Mouse (Mus musculus) lung, embryonic 16.5 days (tissue): ENCODE results near the gene Cad. TPM values are rescaled to one million over a fixed set of nuclear protein-coding genes. Genes with fewer than 3 reads are reported as not detected.

Source experiments
- ATAC-seq: fragments of 200-750 bp; cut with Nextera tagmentation; 2 replicates; pipeline ENCODE4 v1.8.0; 2017; ENCODE audit warnings: low read depth, mild to moderate bottlenecking, moderate library complexity
- H3K27ac ChIP-seq: fragments of 300-500 bp; sonication (generic); 2 replicates; pipeline ENCODE4 v1.5.1; 2014; ENCODE audit warnings: mild to moderate bottlenecking, control low read depth, low read length
- H3K27me3 ChIP-seq: fragments of 300-500 bp; sonication (generic); 2 replicates; pipeline ENCODE4 v1.6.1; 2014; ENCODE audit warnings: low read depth, low read length, mixed read lengths; ENCODE audit not compliant: control insufficient read depth, insufficient read depth
- H3K36me3 ChIP-seq: fragments of 300-500 bp; sonication (generic); 2 replicates; pipeline ENCODE4 v1.6.1; 2014; ENCODE audit warnings: low read length; ENCODE audit not compliant: control insufficient read depth, insufficient read depth
- H3K4me1 ChIP-seq: fragments of 300-500 bp; sonication (generic); replicated peaks from 2 replicates; pipeline ENCODE4 v1.6.1; 2014; ENCODE audit warnings: low read length, mixed read lengths; ENCODE audit not compliant: control insufficient read depth, insufficient read depth
- H3K4me2 ChIP-seq: fragments of 300-500 bp; sonication (generic); 2 replicates; pipeline ENCODE4 v1.6.1; 2014; ENCODE audit warnings: low read depth, low read length, control low read depth
- H3K4me3 ChIP-seq: fragments of 300-500 bp; sonication (generic); 2 replicates; pipeline ENCODE4 v1.5.1; 2014; ENCODE audit warnings: mild to moderate bottlenecking, low read length, control low read depth
- H3K9ac ChIP-seq: fragments of 300-500 bp; sonication (generic); 2 replicates; pipeline ENCODE4 v1.6.1; 2014; ENCODE audit warnings: low read length, control low read depth
- H3K9me3 ChIP-seq: fragments of 300-500 bp; sonication (generic); 2 replicates; pipeline ENCODE4 v1.6.1; 2016; ENCODE audit warnings: low read length; ENCODE audit not compliant: control insufficient read depth
- WGBS: fragments of 180-500 bp; shearing (Covaris S2); extraction: QIAGEN DNeasy Blood & Tissue Kit; methylation state at CpG from one replicate; pipeline ENCODE4 v1.1.7; 2014; 5-methylcytosine and 5-hydroxymethylcytosine counted together
- polyA plus RNA-seq: library from polyadenylated mRNA; unstranded; fragments of >200 nt; fragmentation: Nextera tagmentation; extraction: Ambion mirVana; gene quantifications from 2 replicates; pipeline ENCODE4 v1.2.1, GENCODE M21; 2015

Cad gene
- polyA plus RNA-seq, 1 experiment from 2014 or later: 23.7 TPM

GRCm38 (mm10) chr5:31121111-31121510 is 66.5 kb downstream of the Cad start:
- Histone ChIP-seq H3K9ac (no peak overlapping the region), H3K27me3 (no peaks in the 10 kb centered on the region), H3K4me2 (no peak overlapping the region), H3K4me3 (no peak overlapping the region), H3K27ac (no peak overlapping the region), H3K4me1 (no peaks in the 10 kb centered on the region), H3K36me3 (no peaks in the 10 kb centered on the region), H3K9me3 (no peaks in the 10 kb centered on the region)
- 81% methylated on average over 8 of the region's 8 CpGs for WGBS
- no peak for ATAC-seq

- Histone ChIP-seq H3K27me3 (no peaks in the 10 kb centered on the region), H3K36me3 (no peaks in the 10 kb centered on the region), H3K4me2 (no peak overlapping the region), H3K9ac (no peak overlapping the region), H3K27ac (no peak overlapping the region), H3K4me1 (no peaks in the 10 kb centered on the region), H3K9me3 (no peaks in the 10 kb centered on the region), H3K4me3 (no peak overlapping the region)
- 43% methylated on average over 2 of the region's 2 CpGs for WGBS
- ATAC-seq: no peak
Observed at GRCm38 (mm10) chr5:31123481-31123880, 68.9 kb downstream of the Cad start.

GRCm38 (mm10) chr5:31126050-31126449 is 71.5 kb downstream of the Cad start:
- Histone ChIP-seq H3K9me3 (no peaks in the 10 kb centered on the region), H3K27me3 (no peaks in the 10 kb centered on the region)
- 36% methylated on average over 5 of the region's 5 CpGs for WGBS

More at GRCm38 (mm10) chr5:31126050-31126449, 71.5 kb downstream of the Cad start:
- Histone ChIP-seq H3K4me1 (no peaks in the 10 kb centered on the region), H3K4me2 (no peak overlapping the region), H3K9ac (no peak overlapping the region), H3K27ac (no peak overlapping the region), H3K4me3 (no peak overlapping the region), H3K36me3 (no peaks in the 10 kb centered on the region)
- ATAC-seq: no peak

Other genes with a start within 250 kb of the Cad start
- 22.4 and 25.4 TPM in 2 replicates for gene Mapre3, start 240.1 kb upstream of the Cad start, polyA plus RNA-seq
- 79.8 and 84.4 TPM in 2 replicates for gene Tmem214, start 186.8 kb upstream of the Cad start, polyA plus RNA-seq
- 20.9 and 21.2 TPM in 2 replicates for gene Agbl5, start 166.1 kb upstream of the Cad start, polyA plus RNA-seq
- gene Ost4, start 147.0 kb upstream of the Cad start, polyA plus RNA-seq: 446 TPM in 2 replicates
- gene Emilin1, start 141.4 kb upstream of the Cad start, polyA plus RNA-seq: 212 and 225 TPM in 2 replicates
- 13.2 and 15.0 TPM in 2 replicates for gene Khk, start 133.3 kb upstream of the Cad start, polyA plus RNA-seq
- 2.1 and 3.3 TPM in 2 replicates for gene Cgref1, start 109.2 kb upstream of the Cad start, polyA plus RNA-seq
- 125 and 129 TPM in 2 replicates for gene Preb, start 94.4 kb upstream of the Cad start, polyA plus RNA-seq
- gene Tcf23, start 86.1 kb upstream of the Cad start, polyA plus RNA-seq: 0.21 and 0.40 TPM in 2 replicates
- gene Atraid, start 6.5 kb upstream of the Cad start, polyA plus RNA-seq: 170 and 172 TPM in 2 replicates
- 6.1 and 8.2 TPM in 2 replicates for gene Slc5a6, start 5.9 kb upstream of the Cad start, polyA plus RNA-seq
- gene Dnajc5g, start 51.5 kb downstream of the Cad start, polyA plus RNA-seq: not detected in 2 replicates
- 0.25 and 0.54 TPM in 2 replicates for gene Slc30a3, start 53.5 kb downstream of the Cad start, polyA plus RNA-seq
- 0.65 and 2.3 TPM in 2 replicates for gene Trim54, start 61.9 kb downstream of the Cad start, polyA plus RNA-seq
- gene Ucn, start 84.0 kb downstream of the Cad start, polyA plus RNA-seq: not detected in 2 replicates
- 59.0 and 61.3 TPM in 2 replicates for gene Mpv17, start 99.5 kb downstream of the Cad start, polyA plus RNA-seq
- 1.5 and 1.9 TPM in 2 replicates for gene Gm29609, start 125.1 kb downstream of the Cad start, polyA plus RNA-seq
- gene Gtf3c2, start 125.4 kb downstream of the Cad start, polyA plus RNA-seq: 72.4 and 78.2 TPM in 2 replicates
- 144 and 145 TPM in 2 replicates for gene Snx17, start 138.4 kb downstream of the Cad start, polyA plus RNA-seq
- gene Eif2b4, start 138.7 kb downstream of the Cad start, polyA plus RNA-seq: 58.9 and 64.2 TPM in 2 replicates
- 5.8 and 6.6 TPM in 2 replicates for gene Zfp513, start 147.5 kb downstream of the Cad start, polyA plus RNA-seq
- gene Ppm1g, start 165.9 kb downstream of the Cad start, polyA plus RNA-seq: 122 and 126 TPM in 2 replicates
- 152 and 162 TPM in 2 replicates for gene Nrbp1, start 186.1 kb downstream of the Cad start, polyA plus RNA-seq
- 0.57 and 0.60 TPM in 2 replicates for gene Gm9970, start 186.5 kb downstream of the Cad start, polyA plus RNA-seq
- 38.9 and 40.8 TPM in 2 replicates for gene Krtcap3, start 196.9 kb downstream of the Cad start, polyA plus RNA-seq
- 41.6 and 44.3 TPM in 2 replicates for gene Ift172, start 236.3 kb downstream of the Cad start, polyA plus RNA-seq
- gene Fndc4, start 241.3 kb downstream of the Cad start, polyA plus RNA-seq: 28.7 and 34.5 TPM in 2 replicates
- gene Gckr, start 242.7 kb downstream of the Cad start, polyA plus RNA-seq: 0.38 and 1.0 TPM in 2 replicates